Mouse (Mus musculus) spleen, postnatal 14 days (tissue): ENCODE measurements at regions not wholly inside any gene's neighbourhood (a gene's known extent, or its start where the extent isn't known, plus 50 kb on each side); places are given as distances from the start of the nearest gene placed in this dataset.

ENCODE experiments used
- DNase-seq, 2 experiments: peaks; one replicate each; pipeline ENCODE4 v3.0.0; 2021 to 2022; ENCODE audit warnings: low spot score in 2 of 2

DNA sequence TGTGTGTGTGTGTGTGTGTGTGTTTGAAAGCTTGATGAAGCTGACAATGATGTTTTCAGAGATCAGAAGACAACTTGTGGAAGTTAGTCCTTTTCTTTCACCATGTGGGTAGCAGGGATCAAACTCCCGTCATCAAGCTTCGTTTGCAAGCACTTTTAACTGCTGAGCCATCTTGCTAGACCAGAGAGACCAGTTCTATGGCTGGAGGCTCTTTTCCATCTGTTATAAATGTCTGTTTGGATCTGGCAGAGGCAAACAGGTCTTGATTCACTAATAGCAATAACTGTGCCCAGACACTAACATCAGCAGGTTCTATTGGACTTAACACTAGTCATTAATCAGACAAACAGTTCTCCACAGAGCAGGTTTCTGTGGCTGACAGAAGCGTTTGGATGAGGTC is 150.1 kb upstream of the Stmnd1 start:
- DNase-seq: no peak

DNA sequence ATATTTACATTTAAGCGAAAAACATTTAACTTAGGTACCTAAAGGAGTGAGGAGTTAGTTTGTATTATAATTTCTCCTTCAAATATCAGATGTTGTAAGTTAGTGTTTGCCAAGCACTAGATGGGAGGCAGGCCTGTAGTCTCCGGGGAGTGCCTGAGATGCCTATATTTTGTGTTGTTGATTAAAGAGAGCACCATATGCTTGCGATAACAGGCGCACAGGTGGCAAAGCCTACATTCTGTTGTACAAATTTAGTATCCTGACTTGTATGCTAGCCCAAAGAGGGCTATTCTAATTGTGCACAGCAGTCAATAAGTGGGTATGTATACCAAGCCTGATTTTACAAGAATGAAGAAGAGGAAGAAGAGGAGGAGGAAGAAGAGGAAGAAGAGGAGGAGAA is 151.8 kb upstream of the Atxn1 start:
- no peak for DNase-seq

DNA sequence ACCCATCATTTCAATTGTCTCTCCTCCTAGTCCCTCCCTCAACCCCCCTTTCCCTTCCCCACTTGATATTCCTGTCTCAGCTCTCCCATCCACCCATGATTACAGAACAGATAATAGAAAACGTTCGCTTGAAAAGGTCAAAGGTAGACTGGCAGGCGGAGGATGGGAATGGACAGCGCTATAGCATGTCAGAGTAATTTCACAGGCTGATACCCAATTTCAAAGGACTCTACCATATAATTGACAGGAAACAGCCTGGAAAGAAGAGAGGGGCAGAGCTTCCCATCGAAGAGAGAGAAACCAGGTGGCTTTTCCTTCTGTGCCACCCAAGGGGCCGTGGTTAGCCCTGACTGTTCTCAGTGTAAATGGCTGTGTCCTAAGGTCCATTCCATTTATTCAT is 140.2 kb upstream of the Atxn1 start:
- DNase-seq: no peak

DNA sequence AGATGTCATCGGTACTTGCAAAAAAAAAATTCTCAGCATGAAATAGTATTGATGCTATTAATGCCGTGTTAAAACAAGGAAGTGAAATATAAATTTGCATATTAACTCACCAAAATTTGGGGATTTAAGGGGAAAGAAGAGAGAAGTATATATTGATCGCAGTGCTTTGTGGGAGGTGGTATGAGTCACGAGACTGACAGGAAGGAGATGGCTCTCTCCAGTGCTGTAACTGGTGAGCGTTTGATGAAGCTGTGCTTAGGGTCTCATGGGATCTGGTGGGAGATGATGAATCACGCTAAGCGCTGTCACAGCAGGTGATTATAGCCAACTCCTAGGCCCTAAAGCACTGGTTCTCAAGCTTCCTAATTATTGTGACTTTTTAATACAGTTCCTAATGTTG is 133.8 kb upstream of the Atxn1 start:
- DNase-seq: no peak

DNA sequence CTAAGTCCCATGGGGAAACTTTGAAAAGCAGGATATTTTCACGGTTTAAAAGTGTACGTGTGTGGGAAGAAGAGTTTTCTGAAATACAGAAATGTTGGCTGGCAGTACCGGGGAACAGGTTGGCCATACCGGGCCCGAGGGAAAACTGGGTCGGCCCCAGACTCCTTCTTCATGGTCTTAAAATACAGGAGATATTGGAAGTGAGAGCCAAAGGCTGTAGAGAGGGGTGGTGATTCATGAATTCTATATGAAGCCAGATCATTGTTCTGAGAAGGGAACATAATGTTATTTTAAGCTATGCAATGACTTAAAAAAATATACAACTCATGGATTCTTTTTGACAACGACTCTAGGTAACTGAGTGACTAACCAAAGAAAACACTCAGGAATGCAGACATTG is 133.3 kb upstream of the Atxn1 start:
- no peak for DNase-seq

DNA sequence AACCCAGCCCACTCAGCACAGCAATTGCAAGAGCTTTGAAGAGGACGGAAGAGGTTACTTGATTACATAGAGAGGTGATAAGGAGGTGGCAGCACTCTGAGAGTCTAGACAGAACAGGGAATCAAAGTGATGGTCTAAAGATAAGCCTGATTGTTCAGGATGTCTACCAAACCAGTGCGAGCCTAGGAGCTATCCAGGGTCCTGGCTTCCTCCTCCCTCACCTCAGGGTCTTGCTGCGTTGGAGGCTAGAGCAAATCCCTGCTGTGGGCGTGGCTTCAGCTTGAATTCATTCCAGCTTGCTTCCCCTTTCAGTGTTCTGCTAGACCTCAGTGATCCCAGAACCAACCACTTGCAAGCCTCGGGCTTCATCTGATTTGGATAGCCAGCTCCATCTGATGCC is 132.2 kb upstream of the Atxn1 start:
- DNase-seq: no peak

DNA sequence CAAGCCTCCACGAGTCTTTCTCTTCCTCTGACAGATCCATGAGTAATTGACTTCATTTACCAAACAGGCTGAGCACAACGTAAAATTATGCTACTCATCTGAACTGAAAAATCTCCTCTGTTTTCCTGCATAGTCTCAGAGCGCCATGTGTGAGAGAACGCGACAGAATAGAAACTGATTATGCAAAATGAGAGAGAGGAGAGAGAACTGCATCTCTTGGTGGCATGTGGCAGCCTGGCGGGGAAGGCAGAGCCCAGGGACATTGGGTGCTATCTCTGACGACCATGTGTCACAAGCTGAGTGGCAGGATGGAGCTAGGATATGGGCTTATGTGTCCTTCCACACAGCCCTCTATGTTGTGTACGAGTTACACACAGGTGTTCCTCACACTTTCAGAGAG is 131.6 kb upstream of the Atxn1 start:
- DNase-seq: no peak

DNA sequence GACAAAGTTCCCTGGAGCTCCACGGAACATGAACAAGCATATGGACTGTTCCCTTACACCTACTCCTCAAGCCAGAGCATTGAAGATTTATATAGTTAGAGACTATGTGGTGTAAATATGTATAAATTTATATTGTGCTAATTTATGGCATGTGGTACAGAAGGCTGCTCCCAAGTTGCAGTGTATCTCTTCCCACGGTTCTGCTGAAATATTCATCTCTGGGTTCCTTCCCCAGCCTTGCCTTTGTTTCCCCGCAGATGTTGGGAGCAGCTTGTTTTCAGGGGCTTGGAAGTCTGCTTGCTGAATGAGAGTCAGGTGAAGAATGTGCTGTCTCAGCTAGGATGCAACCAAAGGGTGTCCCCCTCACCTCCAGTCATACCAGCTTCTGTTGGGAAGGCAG is 128.0 kb upstream of the Atxn1 start:
- no peak for DNase-seq

DNA sequence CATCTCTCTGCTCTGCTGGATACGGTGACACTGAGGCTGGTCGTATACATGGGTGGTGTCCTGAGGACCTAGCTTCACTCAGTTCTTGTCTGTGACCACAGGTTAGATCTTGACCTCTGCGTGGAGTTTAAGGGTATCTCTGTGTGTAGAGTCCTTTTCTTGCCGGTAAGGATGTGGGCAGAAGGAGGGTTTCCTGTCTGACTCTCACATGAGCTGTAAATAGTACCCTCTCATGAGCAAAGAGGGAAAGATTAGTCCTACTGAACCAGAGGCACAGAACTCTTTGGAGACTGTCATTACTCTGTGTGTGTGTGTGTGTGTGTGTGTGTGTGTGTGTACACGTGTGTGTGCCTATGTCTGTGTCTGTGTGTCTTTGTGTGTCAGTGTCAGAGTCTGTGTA is 126.3 kb upstream of the Atxn1 start:
- no peak for DNase-seq

DNA sequence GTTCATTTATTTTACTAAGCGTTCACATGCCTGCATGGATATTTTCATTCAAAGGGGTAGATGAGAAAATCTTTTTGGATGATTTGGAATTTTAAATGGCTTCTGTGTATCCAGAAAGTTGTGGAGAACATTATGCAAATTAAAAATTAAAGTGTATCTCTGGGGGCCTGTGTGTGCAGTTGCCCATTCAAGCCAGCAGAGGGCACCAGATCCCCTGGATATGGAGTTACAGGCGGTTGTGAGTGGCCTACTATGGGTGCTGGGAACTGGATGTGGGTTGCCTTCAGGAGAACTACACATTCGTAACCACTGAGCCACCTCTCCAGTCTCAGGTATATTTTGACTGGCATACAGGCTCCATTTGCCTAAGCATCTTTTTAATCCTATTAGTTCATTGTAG is 123.4 kb upstream of the Atxn1 start:
- no peak for DNase-seq

DNA sequence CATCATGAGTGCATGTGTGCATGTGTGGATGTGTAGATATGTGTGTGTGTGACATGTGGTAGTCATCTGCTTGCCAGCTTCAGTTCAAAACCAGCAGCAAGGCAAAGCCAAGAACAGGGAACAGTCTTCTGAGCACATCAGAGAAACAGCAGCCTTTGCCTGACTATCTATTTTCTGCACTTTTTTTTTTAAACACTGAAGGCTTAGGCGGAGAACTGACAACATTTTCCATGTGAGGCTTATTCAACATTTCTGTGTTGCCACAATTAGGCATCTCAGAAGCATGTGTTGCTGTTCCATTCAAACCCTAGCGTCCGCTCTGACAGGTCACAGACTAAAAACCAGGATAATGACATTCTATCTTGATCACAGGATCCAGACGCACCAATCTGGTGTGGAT is 122.9 kb upstream of the Atxn1 start:
- DNase-seq: no peak

DNA sequence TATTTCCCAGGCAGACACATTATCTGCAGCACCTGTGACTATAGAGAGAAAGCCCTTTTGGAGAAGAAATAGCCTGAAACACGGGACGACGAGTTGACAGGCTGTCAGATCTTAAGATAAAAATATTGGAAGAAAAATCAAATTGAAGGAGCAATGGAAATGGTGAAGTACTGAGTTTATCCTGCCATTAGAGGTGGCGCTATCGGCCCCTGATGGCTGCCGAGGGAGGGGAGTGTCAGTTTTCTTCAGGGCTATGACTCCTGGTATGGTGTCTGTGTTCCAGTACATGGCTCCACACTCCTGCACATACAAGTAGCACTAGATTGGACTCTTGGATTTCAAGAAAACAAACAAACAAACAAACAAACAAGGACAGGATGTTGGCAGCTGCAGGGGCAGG is 112.1 kb upstream of the Atxn1 start:
- DNase-seq: no peak

DNA sequence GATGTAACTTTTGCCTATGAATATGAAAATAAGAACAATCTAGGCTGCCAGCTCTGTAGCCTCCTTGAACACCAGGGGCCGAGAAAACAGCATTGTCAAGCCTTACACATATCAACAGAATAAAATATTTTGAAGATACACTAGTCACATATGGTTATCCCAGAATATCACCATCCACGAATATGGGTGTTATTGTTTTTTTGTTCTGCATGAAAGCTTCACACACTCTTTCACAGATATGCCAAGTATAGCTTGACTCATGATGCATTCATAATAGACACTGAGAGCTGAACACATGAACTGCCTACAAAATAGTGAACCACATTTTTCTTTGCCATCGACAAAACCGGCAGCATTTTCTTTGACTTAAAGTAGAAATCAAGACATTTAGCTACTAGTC is 106.9 kb upstream of the Atxn1 start:
- no peak for DNase-seq

DNA sequence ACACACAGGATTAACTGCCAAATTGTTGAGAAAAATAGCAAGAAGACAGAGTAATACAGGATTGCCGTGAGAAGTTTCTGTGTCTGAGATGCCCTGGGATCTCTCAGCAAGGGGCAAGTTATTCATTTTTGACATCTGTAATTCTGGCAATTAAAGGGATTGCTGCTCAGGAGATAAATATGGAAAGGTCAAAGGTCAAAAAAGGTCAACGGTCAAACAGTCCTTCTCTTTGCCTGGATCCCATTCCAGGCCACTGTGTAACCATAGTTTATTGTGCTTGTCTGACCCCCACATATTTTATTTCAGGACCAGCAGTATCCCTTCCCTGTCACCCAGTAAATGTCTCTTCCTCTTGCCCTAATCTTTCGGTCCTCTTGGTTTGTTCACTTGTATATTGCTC is 104.8 kb upstream of the Atxn1 start:
- no peak for DNase-seq

DNA sequence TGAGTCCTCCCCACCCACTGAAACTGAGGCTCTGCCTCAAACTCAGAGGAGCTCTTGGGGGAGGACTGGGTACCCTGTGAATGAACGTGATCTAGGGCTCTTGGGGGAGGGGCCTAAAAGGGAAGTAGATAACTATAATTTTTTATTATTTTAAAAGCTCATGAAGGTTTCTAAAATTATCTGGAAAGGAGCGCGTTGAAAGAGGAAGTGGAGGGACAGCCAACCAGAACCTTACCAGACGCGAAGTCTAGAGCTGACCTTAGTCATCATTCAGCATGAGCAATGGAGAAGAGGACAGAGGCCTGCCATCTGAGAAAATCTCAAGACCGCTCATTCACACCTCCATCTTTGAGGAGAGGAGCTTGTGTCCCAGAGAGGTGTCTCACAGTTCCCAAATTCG is 98.0 kb upstream of the Atxn1 start:
- DNase-seq: no peak

DNA sequence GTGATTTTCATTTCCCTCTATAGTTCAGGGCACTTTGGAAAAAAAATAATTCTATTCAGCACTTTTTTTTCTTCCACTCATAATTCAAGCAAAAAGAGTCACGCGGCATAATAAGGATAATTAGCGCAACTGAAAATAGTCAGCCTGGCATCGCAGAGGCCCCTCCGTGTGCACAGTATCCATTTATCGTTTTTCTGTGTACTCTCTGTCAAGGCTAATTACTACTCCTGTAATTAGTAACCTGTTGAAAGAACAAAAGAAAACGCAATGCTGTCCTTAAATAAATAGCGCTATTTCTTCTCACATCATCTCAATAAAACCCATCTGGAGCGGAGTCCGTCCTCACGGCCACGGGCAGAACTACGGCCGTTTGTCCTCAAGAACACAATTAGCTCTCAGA is 95.1 kb upstream of the Atxn1 start:
- DNase-seq: no peak

DNA sequence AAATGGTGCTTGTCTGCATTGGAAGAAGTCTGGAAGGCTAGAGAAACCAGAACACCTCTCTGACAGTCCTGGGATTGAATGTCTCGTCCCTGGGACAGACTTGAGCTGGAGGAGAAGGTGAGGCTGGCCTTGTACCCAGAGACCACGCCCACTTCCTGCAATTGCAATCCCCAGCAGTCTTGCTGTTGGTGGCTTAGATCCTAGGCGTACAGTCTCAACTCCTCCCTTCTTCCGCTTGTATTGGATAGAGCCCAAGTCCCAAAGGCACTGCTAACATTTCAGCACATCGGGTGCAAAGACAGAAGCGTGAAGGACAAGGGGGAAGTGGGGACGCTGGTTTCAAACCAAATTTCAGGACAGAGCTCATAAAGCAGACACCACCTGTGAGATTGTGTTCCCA is 94.1 kb upstream of the Atxn1 start:
- no peak for DNase-seq

DNA sequence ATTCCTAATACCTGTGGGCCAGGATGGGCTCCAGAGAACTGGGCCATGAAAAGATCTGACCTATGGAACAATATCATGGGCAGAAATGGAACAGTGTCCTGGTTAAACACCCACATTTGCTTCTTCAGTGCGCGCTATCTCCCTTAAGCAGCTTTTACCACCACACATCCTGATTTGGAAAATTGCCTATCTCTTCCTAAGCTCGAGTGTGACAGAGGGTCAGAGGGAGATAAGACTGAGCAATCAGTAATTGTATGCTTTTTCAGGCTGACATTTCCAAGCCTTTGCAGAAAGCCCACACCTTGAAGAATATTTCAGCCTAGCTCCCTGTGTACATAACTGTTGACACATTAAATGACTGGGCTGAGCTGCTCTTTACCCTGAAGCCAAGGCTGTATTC is 93.5 kb upstream of the Atxn1 start:
- DNase-seq: no peak

DNA sequence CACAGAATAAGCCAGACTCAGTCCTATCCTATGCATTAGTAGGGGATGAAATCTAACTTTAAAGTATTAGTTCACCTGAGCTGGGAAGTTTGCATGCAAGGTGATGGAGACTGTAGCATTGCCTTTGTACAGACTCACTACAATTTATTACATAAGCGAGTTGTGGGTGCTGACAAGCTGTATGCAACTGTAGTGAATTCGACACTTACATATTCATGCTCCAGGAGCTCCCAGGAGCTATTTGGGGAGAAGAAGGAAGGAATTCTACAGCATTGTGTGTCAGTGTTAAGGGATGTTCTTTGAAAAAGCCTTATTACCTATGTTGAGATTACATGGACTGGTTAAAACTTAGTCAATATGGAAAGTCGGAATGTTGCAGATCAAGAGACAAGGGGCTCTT is 90.6 kb upstream of the Atxn1 start:
- no peak for DNase-seq

DNA sequence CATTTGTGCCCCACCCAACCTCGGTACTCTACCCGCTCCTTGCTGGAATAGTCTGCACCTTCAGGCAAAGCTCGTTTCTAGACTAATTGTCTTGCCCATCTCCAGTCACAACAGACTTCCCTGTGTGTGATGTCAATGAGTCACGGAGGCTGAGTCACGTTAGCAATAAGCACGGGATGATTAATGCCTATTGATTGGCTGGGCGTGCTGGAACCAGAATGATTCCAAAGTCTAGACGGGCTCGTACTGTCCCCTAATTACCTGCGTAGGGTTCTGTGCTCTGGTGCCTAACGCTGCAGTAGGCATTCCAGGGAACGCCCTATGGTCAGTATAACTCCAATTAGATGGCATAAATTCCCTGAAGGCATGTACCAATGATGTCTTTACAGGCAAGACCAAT is 78.8 kb upstream of the Atxn1 start:
- DNase-seq: no peak

DNA sequence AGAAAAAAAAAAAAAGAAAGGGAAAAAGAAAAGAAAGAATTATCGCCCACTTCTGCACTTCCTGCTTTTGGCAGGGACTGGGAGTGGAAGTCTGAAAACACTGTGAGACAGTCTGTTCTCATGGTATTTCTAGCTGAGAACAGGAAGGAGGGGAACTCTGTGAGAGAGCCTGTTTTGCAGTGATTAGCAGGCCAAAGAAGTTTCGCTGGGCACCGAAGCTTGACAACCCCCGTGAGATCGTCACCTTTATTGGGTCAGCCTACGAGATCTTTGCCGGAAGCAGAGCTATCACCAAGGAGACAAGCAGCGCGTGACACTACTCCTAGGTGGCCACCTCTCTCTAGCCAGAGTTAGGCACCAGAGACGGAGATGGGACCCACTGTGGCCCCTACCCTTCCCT is 78.2 kb upstream of the Atxn1 start:
- peak; percentile 17 to 30 for DNase-seq

DNA sequence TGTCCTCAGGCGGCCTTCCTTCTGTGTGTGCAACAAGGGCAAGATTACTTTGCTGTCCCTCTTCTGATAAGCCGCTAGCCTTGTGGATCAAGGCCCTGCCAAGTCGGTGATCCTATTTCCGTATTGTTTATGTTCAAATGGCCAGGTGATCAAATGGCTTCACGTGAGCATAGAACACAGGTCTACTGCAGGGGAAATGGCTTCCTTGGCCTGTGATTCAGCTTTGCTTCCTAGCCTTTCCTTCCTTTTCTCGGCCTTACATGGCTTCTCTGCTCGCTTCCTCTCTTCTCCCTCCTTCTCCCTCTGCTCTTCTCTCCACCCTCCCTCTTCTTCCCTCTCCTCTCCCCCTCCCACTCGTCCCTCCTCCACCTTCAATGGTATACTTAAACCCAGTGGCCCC is 77.4 kb upstream of the Atxn1 start:
- no peak for DNase-seq

DNA sequence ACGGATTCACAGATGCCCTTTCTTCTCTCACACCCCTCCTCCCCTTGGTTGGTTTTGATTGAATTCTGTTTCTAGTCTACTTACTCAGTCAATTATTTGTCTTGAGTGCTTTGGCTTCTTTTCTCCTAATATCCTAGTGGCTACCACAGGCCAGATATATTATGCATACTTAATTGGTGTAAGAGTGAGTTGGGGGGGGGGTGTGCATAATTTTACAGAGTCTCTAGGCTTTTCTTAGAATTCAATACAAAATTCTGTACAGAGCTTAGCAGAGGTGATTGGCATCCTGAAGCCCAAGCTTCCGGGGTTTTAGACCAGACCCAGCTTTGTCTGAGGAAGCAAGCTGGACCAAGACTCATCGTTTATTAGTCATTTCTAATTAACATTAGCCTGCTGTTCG is 76.7 kb upstream of the Atxn1 start:
- DNase-seq: no peak

DNA sequence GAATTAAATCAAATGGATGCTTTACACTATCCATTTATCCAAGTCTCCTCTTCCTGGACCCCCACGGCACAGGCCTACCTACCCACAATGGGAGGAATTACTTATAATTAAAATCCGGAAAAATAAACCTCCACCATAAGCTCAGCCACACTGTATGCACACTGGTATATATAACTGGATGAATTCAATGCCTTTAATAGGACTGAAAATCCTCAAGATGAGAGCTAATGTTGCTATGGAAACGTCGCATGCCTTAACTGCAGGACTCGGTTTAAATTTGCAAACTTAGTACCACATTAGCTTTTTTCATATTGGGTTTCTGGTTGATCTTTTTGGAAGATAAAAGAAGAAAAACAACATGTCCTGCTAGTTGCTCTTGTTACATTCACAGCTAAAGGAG is 75.3 kb upstream of the Atxn1 start:
- DNase-seq: no peak
